Mouse (Mus musculus) heart, embryonic 14.5 days (tissue): ENCODE data around the gene Rgl1. TPM values are rescaled to one million over a fixed set of nuclear protein-coding genes. Genes with fewer than 3 reads are reported as not detected.

ENCODE experiments used
- ATAC-seq: fragments of 200-750 bp; cut with Nextera tagmentation; 2 replicates; pipeline ENCODE4 v1.8.0; 2017; ENCODE audit warnings: low read depth, moderate TSS enrichment; ENCODE audit not compliant: insufficient number of reproducible peaks, insufficient read depth, low FRiP score
- H3K27ac ChIP-seq, 2 experiments: fragments of 200-500 bp in 1 of 2; fragments of 300-500 bp in 1 of 2; sonication (generic) in 1 of 2; replicated peaks in 1 of 2; 2 replicates each; pipeline ENCODE4 v1.5.1; 2012 to 2014; ENCODE audit warnings: low read depth in 2 of 2, low read length in 2 of 2, control low read depth in 1 of 2, mild to moderate bottlenecking in 1 of 2, mixed read lengths in 1 of 2; ENCODE audit not compliant: control insufficient read depth in 1 of 2, insufficient read depth in 1 of 2
- H3K27me3 ChIP-seq: fragments of 300-500 bp; sonication (generic); 2 replicates; pipeline ENCODE4 v1.6.1; 2014; ENCODE audit warnings: mild to moderate bottlenecking, low read length, control low read depth; ENCODE audit not compliant: control insufficient read depth, insufficient read depth
- H3K36me3 ChIP-seq: fragments of 300-500 bp; sonication (generic); 2 replicates; pipeline ENCODE4 v1.6.1; 2014; ENCODE audit warnings: mild to moderate bottlenecking, control low read depth, low read length, mixed read lengths; ENCODE audit not compliant: control insufficient read depth, insufficient read depth
- H3K4me1 ChIP-seq, 2 experiments: fragments of 200-500 bp in 1 of 2; fragments of 300-500 bp in 1 of 2; sonication (generic) in 1 of 2; 2 replicates each; pipeline ENCODE4 v1.6.1; 2012 to 2014; ENCODE audit warnings: low read length in 2 of 2, control low read depth in 1 of 2, mixed read lengths in 1 of 2; ENCODE audit not compliant: control insufficient read depth in 2 of 2, insufficient read depth in 2 of 2
- H3K4me2 ChIP-seq: fragments of 300-500 bp; sonication (generic); 2 replicates; pipeline ENCODE4 v1.6.1; 2014; ENCODE audit warnings: mild to moderate bottlenecking, low read length
- H3K4me3 ChIP-seq, 2 experiments: fragments of 200-500 bp in 1 of 2; fragments of 300-500 bp in 1 of 2; sonication (generic) in 1 of 2; 2 replicates each; pipeline ENCODE4 v1.5.1; 2012 to 2014; ENCODE audit warnings: low read length in 2 of 2, mild to moderate bottlenecking in 2 of 2, control low read depth in 1 of 2, low read depth in 1 of 2, moderate library complexity in 1 of 2; ENCODE audit not compliant: control insufficient read depth in 1 of 2, insufficient read depth in 1 of 2
- H3K9ac ChIP-seq: fragments of 300-500 bp; sonication (generic); 2 replicates; pipeline ENCODE4 v1.6.1; 2014; ENCODE audit warnings: mild to moderate bottlenecking, low read length
- H3K9me3 ChIP-seq: fragments of 300-500 bp; sonication (generic); 2 replicates; pipeline ENCODE4 v1.6.1; 2016; ENCODE audit warnings: low read length, control low read depth; ENCODE audit not compliant: control insufficient read depth
- WGBS: fragments of 180-500 bp; shearing (Covaris S2); extraction: QIAGEN DNeasy Blood & Tissue Kit; methylation state at CpG from one replicate; pipeline ENCODE4 v1.1.7; 2014; 5-methylcytosine and 5-hydroxymethylcytosine counted together
- polyA plus RNA-seq: library from polyadenylated mRNA; unstranded; fragments of >200 nt; fragmentation: Nextera tagmentation; extraction: Ambion mirVana; gene quantifications from 2 replicates; pipeline ENCODE4 v1.2.1, GENCODE M21; 2014

Gene Rgl1
- polyA plus RNA-seq, 1 experiment from 2014 or later: 72.0 TPM

GRCm38 (mm10) chr1:152612535-152613157 is 153.5 kb downstream of the Rgl1 start:
- Histone ChIP-seq H3K4me2 (peak overlapping the region; percentile 12), H3K36me3 (peaks cover 52% of the 10 kb centered on the region), H3K27me3 (no peaks in the 10 kb centered on the region), H3K9me3 (no peaks in the 10 kb centered on the region), H3K27ac (peak overlapping the region; percentile 64 to 67), H3K9ac (peak overlapping the region; percentile 9; the same call in 1 of the 2 replicates), H3K4me1 (peaks cover 57 to 95% of the 10 kb centered on the region in 2 experiments), H3K4me3 (no peak overlapping the region)
- 26% methylated on average over 12 of the region's 12 CpGs for WGBS
- no peak for ATAC-seq

DNA sequence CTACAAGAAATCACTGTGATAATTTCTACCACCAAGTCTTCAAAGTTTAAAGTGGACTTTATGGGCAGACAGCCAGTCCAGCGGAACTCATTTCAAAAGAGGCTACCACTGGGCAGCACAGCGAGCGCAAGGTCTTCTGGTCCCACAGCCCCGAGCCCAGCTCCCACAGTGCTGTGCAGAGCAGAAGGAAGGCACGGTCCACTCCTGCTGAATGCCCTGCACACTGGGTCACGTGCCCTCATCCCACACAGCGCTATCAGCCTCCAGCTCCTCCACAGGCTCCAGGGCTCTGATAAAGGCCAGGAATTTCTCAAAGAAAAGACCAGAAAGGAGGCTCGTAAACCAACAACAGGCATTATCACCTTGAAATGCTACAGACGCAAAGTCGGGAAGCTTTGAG is 156.6 kb downstream of the Rgl1 start:
- WGBS: 17% methylated on average over 10 of the region's 10 CpGs
- Histone ChIP-seq H3K9ac (no peak overlapping the region), H3K4me2 (peak overlapping the region; percentile 9; the same call in 1 of the 2 replicates), H3K9me3 (no peaks in the 10 kb centered on the region), H3K36me3 (peaks cover 58% of the 10 kb centered on the region), H3K27me3 (no peaks in the 10 kb centered on the region), H3K4me1 (peaks cover 51 to 81% of the 10 kb centered on the region in 2 experiments), H3K4me3 (no peak overlapping the region), H3K27ac (peak overlapping the region; percentile 55 to 61)
- ATAC-seq: 0 out of 2 replicates have a peak, but pooled peaks have one; percentile 40

DNA sequence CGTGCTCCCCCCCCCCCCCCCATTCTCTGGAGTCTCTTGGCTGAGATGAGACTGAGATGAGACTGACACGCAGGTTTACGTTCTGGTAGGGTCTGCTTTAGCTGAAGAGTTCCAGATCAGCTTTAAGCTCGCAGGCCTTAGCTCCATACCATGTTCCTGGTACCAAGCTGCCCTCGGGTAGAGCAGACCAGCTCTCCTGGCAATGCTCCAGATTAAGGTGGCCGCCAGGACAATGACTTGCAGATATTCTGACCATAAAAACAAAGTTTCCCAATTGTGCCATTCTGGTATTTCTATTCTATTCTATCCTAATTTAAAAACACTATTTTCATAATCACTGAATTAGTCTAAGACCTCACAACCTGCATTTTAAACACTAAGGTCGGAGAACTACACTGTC is 157.1 kb downstream of the Rgl1 start:
- H3K36me3 ChIP-seq: peaks cover 52% of the 10 kb centered on the region
- H3K4me3 ChIP-seq: no peak overlapping the region
- H3K27ac ChIP-seq: no peak overlapping the region
- no peak for ATAC-seq
- H3K4me1 ChIP-seq: peaks cover 51 to 78% of the 10 kb centered on the region in 2 experiments
- H3K4me2 ChIP-seq: peak overlapping the region; percentile 9; the same call in 1 of the 2 replicates
- no peaks in the 10 kb centered on the region for H3K27me3 ChIP-seq
- 39% methylated on average over 6 of the region's 7 CpGs for whole genome bisulfite sequencing
- no peaks in the 10 kb centered on the region for H3K9me3 ChIP-seq
- H3K9ac ChIP-seq: peak overlapping the region; percentile 35; the same call in 1 of the 2 replicates

- H3K9me3 ChIP-seq: 0 out of 2 replicates have a peak, but pooled peaks cover 2% of the 10 kb centered on the region
- H3K27ac ChIP-seq: peak overlapping the region in 1 of 2 experiments; percentile 43; a peak in 2 of 4 replicates
- 57% methylated on average over 14 of the region's 14 CpGs for WGBS
- no peak overlapping the region for H3K4me3 ChIP-seq
- H3K4me2 ChIP-seq: 0 out of 2 replicates have a peak overlapping the region, but pooled peaks have one; percentile 19
- ATAC-seq: no peak
- peaks cover 45 to 69% of the 10 kb centered on the region in 2 experiments for H3K4me1 ChIP-seq
- H3K9ac ChIP-seq: peak overlapping the region; percentile 17; the same call in 1 of the 2 replicates
- H3K36me3 ChIP-seq: peaks cover 48% of the 10 kb centered on the region
- no peaks in the 10 kb centered on the region for H3K27me3 ChIP-seq
These were observed 158.4 kb downstream of the Rgl1 start for GRCm38 (mm10) chr1:152607765-152608164.

DNA sequence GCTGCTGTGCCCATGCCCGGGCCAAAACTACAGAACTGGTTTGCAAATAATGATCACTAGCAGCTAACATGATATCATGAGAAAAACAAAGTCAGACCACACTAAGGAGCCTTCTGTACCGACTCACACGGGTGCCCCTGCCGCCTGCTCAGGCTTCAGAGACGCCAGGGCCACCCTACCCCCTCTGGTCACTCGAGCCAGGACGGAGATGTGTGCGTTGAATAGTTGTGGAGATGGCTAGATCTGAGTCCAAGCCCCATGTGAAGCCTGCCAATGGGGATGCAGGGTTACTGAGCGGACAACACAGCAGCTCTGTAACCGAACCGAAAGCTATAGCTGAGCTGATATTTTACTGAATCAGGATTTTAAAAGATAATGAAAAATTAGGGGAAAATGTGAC is 159.4 kb downstream of the Rgl1 start:
- Histone ChIP-seq H3K9ac (no peak overlapping the region), H3K4me2 (no peak overlapping the region), H3K4me3 (no peak overlapping the region), H3K27ac (0 out of 4 replicates have a peak overlapping the region, but pooled peaks of 1 of the 2 experiments have one; percentile 5), H3K9me3 (0 out of 2 replicates have a peak, but pooled peaks cover 2% of the 10 kb centered on the region), H3K36me3 (peaks cover 40% of the 10 kb centered on the region), H3K27me3 (no peaks in the 10 kb centered on the region), H3K4me1 (peaks cover 38 to 58% of the 10 kb centered on the region in 2 experiments)
- ATAC-seq: no peak
- WGBS: 81% methylated on average over 11 of the region's 11 CpGs

DNA sequence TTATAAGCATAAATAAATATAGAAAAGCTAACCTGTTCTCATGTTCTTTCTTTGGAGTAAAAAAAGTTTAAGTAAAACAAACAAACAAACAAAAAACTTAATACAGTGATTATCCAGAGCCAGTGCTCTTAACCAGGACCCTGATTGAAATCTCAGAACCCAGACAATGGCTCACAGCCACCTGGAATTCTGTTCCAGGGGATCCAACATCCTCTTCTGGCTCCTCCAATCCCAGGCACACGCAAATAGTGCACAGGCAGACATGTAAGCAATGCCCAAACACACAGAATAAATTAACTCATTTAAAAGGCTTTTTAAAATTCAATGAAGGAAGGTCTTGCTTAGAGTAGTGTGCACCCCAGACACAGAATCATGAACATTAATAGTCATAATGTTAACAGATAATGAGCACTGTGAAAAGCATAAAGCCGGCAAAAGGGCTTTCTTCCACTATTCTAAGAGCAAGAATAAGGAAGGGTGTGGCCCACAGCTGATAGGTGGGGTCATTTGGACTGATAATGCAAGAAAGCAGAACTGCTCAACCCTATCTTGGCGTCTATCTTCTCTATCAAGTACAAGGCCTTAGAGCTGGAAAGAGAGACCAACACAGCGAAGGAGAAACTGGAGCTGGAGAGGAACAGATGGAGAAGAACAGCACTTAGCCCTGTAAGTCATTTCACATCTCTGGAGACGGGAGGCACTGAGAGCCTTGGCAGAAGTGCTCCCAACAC is 160.1 kb downstream of the Rgl1 start:
- Histone ChIP-seq H3K4me2 (no peak overlapping the region), H3K9me3 (0 out of 2 replicates have a peak, but pooled peaks cover 2% of the 10 kb centered on the region), H3K9ac (no peak overlapping the region), H3K36me3 (peaks cover 42% of the 10 kb centered on the region), H3K27me3 (no peaks in the 10 kb centered on the region), H3K4me3 (no peak overlapping the region), H3K4me1 (peaks cover 35 to 55% of the 10 kb centered on the region in 2 experiments), H3K27ac (0 out of 4 replicates have a peak overlapping the region, but pooled peaks of 1 of the 2 experiments have one; percentile 5)
- no peak for ATAC-seq
- WGBS: 65% methylated on average over 5 of the region's 5 CpGs

GRCm38 (mm10) chr1:152604147-152604546 is 162.0 kb downstream of the Rgl1 start:
- Histone ChIP-seq H3K27me3 (no peaks in the 10 kb centered on the region), H3K9ac (no peak overlapping the region), H3K4me1 (peaks cover 33 to 55% of the 10 kb centered on the region in 2 experiments), H3K4me3 (no peak overlapping the region), H3K36me3 (peaks cover 39% of the 10 kb centered on the region), H3K9me3 (0 out of 2 replicates have a peak, but pooled peaks cover 2% of the 10 kb centered on the region), H3K4me2 (no peak overlapping the region), H3K27ac (no peak overlapping the region)
- WGBS: 79% methylated on average over 6 of the region's 6 CpGs
- ATAC-seq: no peak
